Mouse (Mus musculus) Patski (cell line): Measurements from ENCODE around the gene Tbrg4. TPM values are rescaled to one million over a fixed set of nuclear protein-coding genes. Genes with fewer than 3 reads are reported as not detected.
A peak's percentile ranks its signal among the peaks of the same experiment; 100 is the strongest.

ENCODE experiments used
- ATAC-seq: fragments of 100-300 bp; one replicate; pipeline ENCODE4 v1.8.0; 2021
- CTCF ChIA-PET: fragments of 350-600 bp; sonication (Branson Sonifier 250); formaldehyde crosslinking; loops from one replicate; lab custom pipeline; 2022; ENCODE audit warnings: inconsistent platforms; lab: Charles Lee
- POLR2A ChIA-PET: fragments of 350-600 bp; sonication (Branson Sonifier 250); formaldehyde crosslinking; loops from one replicate; lab custom pipeline; 2022; ENCODE audit warnings: antibody characterized with exemption, inconsistent platforms; lab: Charles Lee
- DNase-seq: peaks from one replicate; pipeline ENCODE4 v3.0.0-alpha.2; 2011; ENCODE audit warnings: low read depth, low spot score
- H3K27me3 ChIP-seq: fragments of 371-371 bp; one replicate; pipeline ENCODE4 v1.5.1; 2021
- CTCF ChIP-seq: fragments of 100-300 bp; IDR thresholded peaks from one replicate; pipeline ENCODE4 v1.5.1; 2021
- in situ Hi-C: fragments of 300-500 bp; cut with MboI; formaldehyde crosslinking; loops from 3 replicates; pipeline ENCODE4 v1.11.1; 2018; ENCODE audit warnings: low pct_unique_long_range_greater_than_20kb, mixed read lengths
- polyA plus RNA-seq: library from polyadenylated mRNA; unstranded; gene quantifications from one replicate; pipeline ENCODE4 v1.2.3, GENCODE M21; 2021

The Tbrg4 gene
- polyA plus RNA-seq = 64.3 TPM

- H3K27me3 ChIP-seq = no peaks in the 10 kb centered on the region
- no peak for TF ChIP-seq CTCF
- ATAC-seq = peak; percentile 89
- ChIA-PET POLR2A (interaction anchor here (0.6 to 1.6 kb wide), 2 partner anchors 19 to 156 kb away, joined by 4 to 6 read pairs; partner anchors contain the start of gene Nacad), CTCF (no interaction called here)
- in situ Hi-C loops = no loop called here
- DNase-seq = peak; percentile 61
These were observed at the start of gene Tbrg4 for GRCm38 (mm10) chr11:6625478-6626387. TSS of gene Tbrg4 (minus strand) at chr11:6626067.

GRCm38 (mm10) chr11:6675402-6675801 is 49.5 kb upstream of the Tbrg4 start:
- in situ Hi-C loops = no loop called here
- TF ChIP-seq CTCF = no peak
- ChIA-PET POLR2A (no interaction called here), CTCF (interaction anchor here (1.4 to 2.1 kb wide), 3 partner anchors 21 to 93 kb away, joined by 3 to 7 read pairs (median 4); no protein-coding TSS in a partner anchor)
- DNase-seq (no peak), ATAC-seq (no peak)
- peaks cover 2% of the 10 kb centered on the region for H3K27me3 ChIP-seq

- no peak for DNase-seq
- POLR2A ChIA-PET = no interaction called here
- no peak for TF ChIP-seq CTCF
- H3K27me3 ChIP-seq = peaks cover 2% of the 10 kb centered on the region
- ATAC-seq = no peak
- CTCF ChIA-PET = interaction anchor here (1.4 kb wide), 1 partner anchor 22 kb away, joined by 3 read pairs; no protein-coding TSS in a partner anchor
- in situ Hi-C loops = no loop called here
These were observed 48.8 kb upstream of the Tbrg4 start for GRCm38 (mm10) chr11:6674701-6675100.

GRCm38 (mm10) chr11:6670826-6671225 is 45.0 kb upstream of the Tbrg4 start:
- TF ChIP-seq CTCF = no peak
- ChIA-PET POLR2A (no interaction called here), CTCF (interaction anchor here (0.9 kb wide), 1 partner anchor 19 kb away, joined by 3 read pairs; no protein-coding TSS in a partner anchor)
- ATAC-seq (no peak), DNase-seq (no peak)
- peaks cover 2% of the 10 kb centered on the region for H3K27me3 ChIP-seq
- in situ Hi-C loops = no loop called here

GRCm38 (mm10) chr11:6670044-6670443 is 44.2 kb upstream of the Tbrg4 start:
- no peak for ATAC-seq
- no peak for TF ChIP-seq CTCF
- peaks cover 2% of the 10 kb centered on the region for H3K27me3 ChIP-seq
- no peak for DNase-seq
- CTCF ChIA-PET = interaction anchor here (0.9 kb wide), 1 partner anchor 19 kb away, joined by 3 read pairs; no protein-coding TSS in a partner anchor
- in situ Hi-C loops = no loop called here
- POLR2A ChIA-PET = no interaction called here

DNA sequence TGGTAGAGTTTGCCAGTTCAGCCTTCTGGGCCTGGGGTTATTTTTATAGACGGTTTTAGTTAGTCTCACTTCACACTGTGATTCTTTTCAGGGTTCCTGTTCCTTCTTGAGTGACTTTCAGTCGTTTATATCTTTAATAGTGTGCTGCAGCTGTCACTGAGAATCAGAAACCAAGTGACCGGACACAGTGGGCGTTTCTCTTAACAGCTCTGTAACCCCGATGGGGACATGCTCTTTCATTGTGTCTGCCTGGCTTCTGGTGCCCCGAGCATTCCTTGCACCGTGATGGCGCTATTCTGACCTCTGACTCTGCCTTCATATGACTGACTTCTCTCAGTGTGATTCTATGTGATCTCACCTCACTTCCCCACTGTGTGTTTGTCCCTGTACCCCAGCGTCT is 43.2 kb upstream of the Tbrg4 start:
- DNase-seq (no peak), ATAC-seq (no peak)
- no peak for TF ChIP-seq CTCF
- ChIA-PET CTCF (no interaction called here), POLR2A (no interaction called here)
- H3K27me3 ChIP-seq = peaks cover 2% of the 10 kb centered on the region
- in situ Hi-C loops = loop anchor here (5.0 kb wide), 1 partner anchor 488 kb away; no protein-coding TSS in a partner anchor

DNA sequence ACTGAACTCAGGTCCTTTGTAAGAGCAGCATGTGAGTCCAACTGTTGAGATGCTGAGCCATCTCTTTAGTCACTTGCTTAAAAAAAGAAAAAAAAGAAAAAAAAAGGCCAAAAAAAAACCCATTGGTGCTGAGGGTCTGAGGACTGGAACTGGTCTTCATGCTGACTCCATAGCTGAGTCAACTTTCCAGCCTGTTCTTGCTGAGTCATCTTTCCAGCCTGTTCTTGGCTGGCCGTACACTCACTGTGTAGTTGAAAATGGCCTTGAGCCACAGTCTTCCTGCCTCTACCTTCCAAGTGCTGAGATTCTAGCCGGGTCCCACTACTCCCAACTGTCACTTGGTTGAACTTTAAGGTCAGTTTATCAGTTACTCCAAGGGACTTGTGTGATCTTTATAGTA is 40.8 kb upstream of the Tbrg4 start:
- TF ChIP-seq CTCF = no peak
- in situ Hi-C loops = loop anchor here (5.0 kb wide), 1 partner anchor 491 kb away; no protein-coding TSS in a partner anchor
- POLR2A ChIA-PET = no interaction called here
- H3K27me3 ChIP-seq = no peaks in the 10 kb centered on the region
- DNase-seq (no peak), ATAC-seq (no peak)
- CTCF ChIA-PET = no interaction called here

GRCm38 (mm10) chr11:6661206-6661605 is 35.3 kb upstream of the Tbrg4 start:
- in situ Hi-C loops = no loop called here
- ChIA-PET POLR2A (interaction anchor here (0.6 kb wide), 1 partner anchor 20 kb away, joined by 3 read pairs; no protein-coding TSS in a partner anchor), CTCF (no interaction called here)
- ATAC-seq (no peak), DNase-seq (no peak)
- no peaks in the 10 kb centered on the region for H3K27me3 ChIP-seq
- TF ChIP-seq CTCF = no peak

- POLR2A ChIA-PET = interaction anchor here (0.7 to 1.0 kb wide), 3 partner anchors 15 to 539 kb away, joined by 3 to 4 read pairs (median 3); partner anchors contain the start of gene Igfbp1
- in situ Hi-C loops = no loop called here
- TF ChIP-seq CTCF = no peak
- ATAC-seq (peak; percentile 58), DNase-seq (no peak)
- H3K27me3 ChIP-seq = no peaks in the 10 kb centered on the region
- CTCF ChIA-PET = interaction anchor here (0.8 to 2.0 kb wide), 2 partner anchors 10 to 110 kb away, joined by 3 to 5 read pairs; no protein-coding TSS in a partner anchor
These were observed 32.4 kb upstream of the Tbrg4 start, which contains the start of gene Ramp3 for GRCm38 (mm10) chr11:6658271-6658670. TSS of gene Ramp3 (plus strand) at chr11:6658521.

- ChIA-PET CTCF (no interaction called here), POLR2A (no interaction called here)
- no peak for TF ChIP-seq CTCF
- DNase-seq = peak; percentile 39
- in situ Hi-C loops = loop anchor here (5.0 kb wide), 1 partner anchor 112 kb away; no protein-coding TSS in a partner anchor
- H3K27me3 ChIP-seq = peaks cover 16% of the 10 kb centered on the region
- ATAC-seq = peak; percentile 44
These were observed 29.0 kb upstream of the Tbrg4 start for GRCm38 (mm10) chr11:6654903-6655302.
